Mouse (Mus musculus) lung, adult 2 months (tissue): ENCODE data around the gene Alkbh7.

Experiments used
- CTCF ChIP-seq: fragments of 200-500 bp; IDR thresholded peaks from 2 replicates; pipeline ENCODE4 v1.5.1; 2011; ENCODE audit warnings: mild to moderate bottlenecking, low read length, control low read depth; ENCODE audit not compliant: insufficient read depth
- POLR2A ChIP-seq: fragments of 200-500 bp; IDR thresholded peaks from 2 replicates; pipeline ENCODE4 v1.6.1; 2011; ENCODE audit warnings: low read depth, mild to moderate bottlenecking, control low read depth, low read length, borderline replicate concordance; ENCODE audit errors: extremely low read depth

- no peak for TF ChIP-seq POLR2A
- TF ChIP-seq CTCF, result peak; percentile 96
Measured at GRCm38 (mm10) chr17:56950915-56951314, 46.2 kb upstream of the Alkbh7 start.
